Mouse (Mus musculus): ENCODE results near the gene Ffar1.

The Ffar1 gene

DNA sequence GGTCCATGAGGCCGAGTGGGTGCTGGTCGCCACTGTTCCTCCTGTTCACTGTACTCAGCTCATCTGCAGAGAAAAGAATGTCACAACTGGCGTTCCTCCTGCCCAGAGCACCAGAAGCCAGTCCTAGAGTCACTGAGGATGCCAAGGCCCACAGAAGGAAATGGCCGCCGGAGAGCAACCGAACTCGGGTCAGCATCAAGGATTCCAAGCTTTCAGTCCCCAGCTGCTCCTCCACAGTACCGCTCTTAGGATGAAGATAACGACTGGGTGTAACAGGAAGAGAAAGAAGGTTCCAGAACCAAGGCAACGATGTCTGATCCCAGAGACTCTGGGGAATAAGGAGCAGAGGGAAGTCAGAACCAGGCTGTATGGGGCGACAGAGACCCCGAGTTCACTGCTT is at the start of gene Ffar1:
Gene Ffar1, minus strand, starts transcription at position 101 of the 400 bp plus-strand sequence.
- no peak for DNase-seq (ENCODE audit: extremely low read depth, low read depth)

DNA sequence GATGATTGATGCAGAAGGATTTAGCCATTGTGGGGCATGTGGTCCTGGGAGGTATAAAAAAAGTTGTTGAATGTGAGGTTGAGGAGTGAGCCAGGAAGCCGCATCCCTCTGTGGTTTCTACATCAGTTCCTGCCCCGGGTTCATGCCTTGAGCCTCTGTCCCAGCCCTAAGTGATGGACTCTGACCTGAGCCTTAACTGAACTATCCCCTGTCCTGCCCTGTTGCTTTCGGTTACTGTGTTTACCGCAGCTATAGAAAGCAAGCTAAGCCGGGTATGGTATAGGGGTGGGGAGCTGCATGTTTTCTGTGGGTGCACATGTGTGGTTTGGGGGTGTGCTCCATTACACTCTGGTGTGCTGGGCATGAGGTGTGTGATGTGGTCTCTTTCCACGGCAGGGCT is 48.4 kb upstream of the Ffar1 start:
- DNase-seq (ENCODE audit: extremely low read depth, low read depth) = no peak

DNA sequence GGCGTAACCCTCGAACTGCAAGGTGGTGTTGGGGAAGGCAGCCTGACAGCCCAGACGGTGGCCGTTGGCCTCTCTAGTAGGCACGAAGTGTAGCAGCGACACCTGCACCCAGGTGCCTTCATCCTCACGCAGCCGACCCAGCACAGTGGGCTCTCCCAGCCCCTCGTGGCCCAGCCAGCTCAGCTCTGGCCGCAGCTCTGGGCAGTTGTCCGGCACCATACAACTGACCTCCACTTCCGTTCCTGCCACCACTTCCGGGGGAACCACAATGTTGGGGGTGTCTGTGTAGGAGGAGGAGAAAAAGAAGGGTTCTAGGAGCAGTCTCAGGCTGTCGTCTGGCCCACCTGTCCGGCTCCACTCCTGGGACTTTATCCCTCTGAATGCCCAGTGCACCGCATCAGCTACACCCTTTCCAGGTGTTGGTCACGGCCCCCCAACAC is 47.6 kb upstream of the Ffar1 start:
- no peak for DNase-seq (ENCODE audit: extremely low read depth, low read depth)

DNA sequence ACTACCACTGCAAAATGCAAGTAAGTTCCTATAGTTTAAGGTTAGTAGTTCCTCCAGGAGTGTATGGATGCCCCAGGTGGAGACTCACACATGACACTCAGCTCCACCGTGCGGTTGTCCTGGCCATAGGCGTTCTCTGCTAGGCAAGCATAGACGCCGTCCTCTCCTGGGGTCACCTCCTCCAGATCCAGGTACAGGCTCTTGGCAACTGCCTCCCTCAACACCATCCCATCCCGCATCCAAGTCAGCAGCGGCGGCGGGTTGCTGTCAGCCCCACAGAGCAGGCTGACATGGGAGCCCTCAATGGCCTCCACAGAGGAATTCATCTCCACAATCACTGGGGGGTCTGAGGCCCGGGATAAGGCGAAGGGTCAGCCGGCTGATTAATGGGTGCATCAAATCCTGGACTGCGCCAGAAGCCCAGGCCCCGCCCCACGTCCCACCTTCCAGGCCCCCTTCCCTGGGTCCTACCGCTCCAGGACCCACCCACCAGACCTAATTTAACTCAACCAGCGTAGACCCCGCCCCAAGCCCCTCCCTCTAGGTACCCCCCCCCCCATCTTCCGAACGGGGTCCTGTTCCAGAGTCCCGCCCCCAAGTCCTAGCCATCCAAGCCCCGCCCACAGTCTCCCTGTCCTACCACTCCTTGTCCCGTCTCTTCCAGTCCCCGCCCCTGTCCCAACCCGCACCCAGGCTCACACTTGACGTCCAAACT is 47.1 kb upstream of the Ffar1 start:
- peak; percentile 22 for DNase-seq (ENCODE audit: extremely low read depth, low read depth)

DNA sequence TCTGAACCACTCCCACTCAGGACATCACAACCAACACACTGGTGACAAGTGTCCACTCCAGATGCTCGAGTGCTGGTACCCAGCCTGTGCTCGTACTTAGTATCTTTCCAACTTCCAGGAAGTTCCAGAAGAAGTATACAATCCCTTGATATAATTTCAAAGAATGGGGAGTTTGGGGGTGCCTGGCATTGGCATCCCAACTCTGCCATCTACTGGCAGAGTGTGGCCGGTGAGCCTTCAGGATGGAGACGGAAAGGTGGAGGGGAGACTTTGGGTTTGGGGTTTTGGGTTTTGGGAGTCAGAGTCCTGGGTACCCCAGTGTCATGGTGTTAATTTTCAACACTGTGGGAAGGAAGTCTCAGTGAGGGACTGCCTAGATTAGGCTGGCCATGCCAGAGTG is 42.7 kb upstream of the Ffar1 start:
- DNase-seq (ENCODE audit: extremely low read depth, low read depth) = no peak

DNA sequence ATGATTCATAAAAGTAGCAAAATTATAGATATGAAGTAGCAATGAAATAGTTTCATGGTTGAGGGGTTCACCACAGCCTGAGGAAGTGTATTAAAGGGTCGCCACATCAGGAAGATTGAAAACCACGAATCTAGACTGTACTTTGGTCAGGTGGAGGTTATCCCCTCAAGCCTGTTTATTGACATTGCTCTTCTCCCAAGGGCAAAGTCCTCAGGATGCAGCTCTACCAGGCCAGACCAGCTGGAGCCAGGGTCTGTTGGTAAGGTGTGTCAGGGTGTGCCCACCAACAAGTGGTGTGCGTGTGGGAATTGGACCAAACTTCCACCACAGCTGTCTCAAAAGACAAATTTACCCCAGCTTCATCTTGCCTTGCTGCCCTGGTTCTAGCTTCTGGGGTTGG is 33.9 kb upstream of the Ffar1 start:
- no peak for DNase-seq (ENCODE audit: extremely low read depth, low read depth)

DNA sequence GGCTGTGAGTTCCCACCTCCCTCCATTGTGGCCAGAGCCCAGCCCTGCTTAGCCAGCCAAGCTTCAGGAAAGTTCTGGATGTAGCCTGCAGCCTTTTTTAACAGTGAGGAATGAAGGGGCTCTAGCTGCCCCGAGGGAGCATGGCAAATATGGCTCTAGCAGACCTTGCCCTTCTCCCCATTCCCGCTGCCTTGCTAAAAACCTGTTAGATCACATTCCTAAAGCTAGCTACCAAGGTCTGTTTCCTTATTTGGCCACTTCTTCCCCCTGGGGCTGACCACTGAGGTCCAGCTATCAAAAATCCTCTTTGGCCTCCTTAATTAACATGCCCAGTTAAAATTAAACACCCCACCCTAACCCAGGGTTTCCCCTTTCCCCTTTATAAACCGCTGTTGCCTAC is 31.2 kb upstream of the Ffar1 start:
- no peak for DNase-seq (ENCODE audit: extremely low read depth, low read depth)

DNA sequence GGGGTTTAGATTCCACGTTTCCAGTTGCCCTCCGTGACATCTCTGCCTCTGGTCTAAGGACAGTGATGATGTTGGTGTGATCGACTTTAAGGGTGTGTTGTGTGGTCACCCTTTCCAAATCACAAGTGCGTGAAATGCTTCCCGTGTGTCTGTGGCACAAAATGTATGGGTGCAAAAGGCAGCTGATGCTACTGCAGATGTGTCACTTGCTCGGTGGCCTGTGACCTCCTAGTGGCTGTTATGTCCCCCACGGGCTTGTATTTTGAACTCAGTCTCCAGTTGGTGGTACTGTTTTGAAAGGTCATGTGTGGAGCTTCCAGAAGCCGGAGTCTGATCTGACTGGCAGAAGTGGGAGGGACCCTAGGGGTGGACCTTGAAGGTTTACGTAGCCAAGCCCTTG is 30.4 kb upstream of the Ffar1 start:
- no peak for DNase-seq (ENCODE audit: extremely low read depth, low read depth)

DNA sequence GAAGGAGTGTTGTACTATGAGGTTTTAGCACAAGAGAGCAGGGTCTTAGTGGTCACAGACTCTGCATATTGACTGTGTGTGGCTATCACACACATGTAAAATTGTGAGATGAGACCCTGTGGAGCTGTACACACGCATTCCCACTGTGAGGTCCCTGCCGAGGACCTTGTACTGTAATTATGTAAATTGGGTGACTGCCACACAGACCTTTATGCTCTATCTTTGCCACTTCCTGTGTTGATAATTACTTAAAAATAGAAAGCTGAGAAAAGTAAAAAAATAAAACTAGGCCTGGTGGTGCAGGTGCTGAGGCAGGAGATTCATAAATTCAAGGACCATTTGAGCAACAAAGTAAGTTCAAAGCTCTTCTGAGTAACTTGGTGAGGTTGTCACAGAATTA is 29.3 kb upstream of the Ffar1 start:
- DNase-seq (ENCODE audit: extremely low read depth, low read depth) = no peak

DNA sequence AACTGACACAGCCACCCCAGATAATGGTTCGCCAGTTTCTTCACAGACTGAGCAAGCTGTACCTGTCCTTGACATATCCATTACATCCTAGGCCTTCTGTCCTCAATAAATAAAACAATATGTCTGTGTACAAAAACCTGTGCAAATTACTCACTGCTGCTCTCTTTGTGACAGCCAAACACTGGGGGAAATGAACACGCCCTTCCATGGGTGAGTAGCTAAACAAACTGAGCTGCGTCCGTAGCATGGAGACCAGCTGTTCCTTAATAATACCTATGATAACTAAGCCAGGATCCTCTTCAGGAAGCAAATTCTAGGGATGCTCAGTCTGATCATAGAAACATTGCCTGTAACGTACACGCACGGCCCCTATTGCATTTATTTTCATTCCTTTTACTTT is 27.4 kb upstream of the Ffar1 start:
- no peak for DNase-seq (ENCODE audit: extremely low read depth, low read depth)

DNA sequence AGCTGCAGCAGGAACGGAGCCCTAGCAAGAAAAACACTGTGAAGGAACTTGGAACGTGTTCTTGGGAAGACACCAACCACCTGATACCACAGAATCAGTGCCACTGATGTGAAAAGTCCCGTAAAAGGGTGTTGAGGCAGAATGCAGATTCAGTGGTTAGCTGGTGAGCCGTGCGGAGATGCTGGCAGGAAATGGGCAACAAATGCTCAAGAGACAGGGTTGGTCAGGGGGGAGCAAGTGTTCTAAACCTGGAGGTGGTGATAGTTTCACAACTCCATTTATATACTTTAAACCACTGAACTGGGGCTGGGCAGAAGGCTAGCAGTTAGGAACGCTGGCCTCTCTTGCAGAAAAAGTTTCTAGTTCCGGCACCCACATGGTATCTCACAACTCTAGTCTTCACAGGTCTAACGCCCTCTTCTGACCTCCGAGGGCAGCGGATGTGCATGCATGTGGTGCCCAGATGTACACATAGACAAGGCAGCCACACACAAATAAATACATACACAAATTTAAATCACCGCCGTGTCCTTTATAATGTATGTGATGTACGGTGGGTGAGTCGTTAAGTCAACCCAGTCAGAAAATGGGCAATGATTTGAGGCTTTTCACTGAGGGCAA is 26.3 kb upstream of the Ffar1 start:
- DNase-seq (ENCODE audit: extremely low read depth, low read depth) = no peak

DNA sequence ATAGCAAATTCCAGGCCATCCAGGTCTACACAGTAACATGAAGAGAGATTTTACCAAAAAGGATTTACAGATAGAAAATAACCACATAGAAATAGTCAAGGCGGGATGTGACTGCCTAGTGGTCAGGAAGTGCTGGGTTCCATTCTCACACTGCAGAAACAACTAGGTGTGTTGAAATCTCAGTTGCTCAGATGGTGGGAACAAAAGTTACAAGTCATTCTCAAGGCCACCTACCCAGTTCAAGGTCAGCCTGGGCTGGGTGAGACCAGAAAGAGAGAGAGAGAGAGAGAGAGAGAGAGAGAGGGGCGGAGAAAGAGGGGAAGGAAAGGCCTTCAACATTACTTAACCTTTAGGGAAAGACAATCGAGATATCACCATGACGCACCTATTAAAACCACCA is 25.5 kb upstream of the Ffar1 start:
- DNase-seq (ENCODE audit: extremely low read depth, low read depth) = no peak

DNA sequence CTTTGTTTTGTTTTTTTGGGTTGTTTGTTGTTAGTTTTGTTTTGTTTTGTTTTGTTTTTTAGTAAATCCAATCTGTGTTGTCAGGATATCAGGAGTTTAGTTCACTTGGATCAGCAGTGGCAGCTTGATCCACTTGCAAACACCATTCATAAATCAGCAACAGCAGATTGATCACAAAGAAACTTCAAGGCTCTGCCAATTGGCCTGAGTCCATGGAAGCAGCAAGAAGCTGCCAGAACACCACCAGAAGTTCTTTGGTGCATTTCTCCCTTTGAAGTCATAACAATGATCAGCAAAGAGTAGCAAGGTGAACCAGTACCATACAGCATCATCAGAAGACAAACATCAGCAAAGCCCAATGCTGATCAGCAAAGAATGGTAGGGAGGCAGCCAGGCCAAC is 22.7 kb upstream of the Ffar1 start:
- no peak for DNase-seq (ENCODE audit: extremely low read depth, low read depth)

DNA sequence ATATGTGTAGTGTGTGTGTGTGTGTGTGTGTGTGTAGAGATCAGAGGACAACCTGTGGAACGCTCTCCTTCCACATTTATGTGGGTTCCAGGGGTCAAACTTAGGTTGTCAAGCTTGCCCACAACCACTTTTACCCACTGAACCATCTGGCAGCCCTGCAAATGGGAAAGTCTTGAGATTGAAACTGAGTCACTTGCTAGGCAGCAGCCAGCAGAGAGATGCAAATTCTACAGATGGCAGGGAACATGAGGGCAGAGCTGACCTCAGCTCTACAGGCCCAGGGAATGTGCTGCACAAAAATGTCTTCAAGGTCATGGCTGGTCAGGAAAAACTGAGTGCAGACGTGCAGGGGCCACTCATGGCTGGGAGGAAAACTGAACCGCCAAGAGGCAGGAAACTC is 20.0 kb upstream of the Ffar1 start:
- no peak for DNase-seq (ENCODE audit: extremely low read depth, low read depth)

DNA sequence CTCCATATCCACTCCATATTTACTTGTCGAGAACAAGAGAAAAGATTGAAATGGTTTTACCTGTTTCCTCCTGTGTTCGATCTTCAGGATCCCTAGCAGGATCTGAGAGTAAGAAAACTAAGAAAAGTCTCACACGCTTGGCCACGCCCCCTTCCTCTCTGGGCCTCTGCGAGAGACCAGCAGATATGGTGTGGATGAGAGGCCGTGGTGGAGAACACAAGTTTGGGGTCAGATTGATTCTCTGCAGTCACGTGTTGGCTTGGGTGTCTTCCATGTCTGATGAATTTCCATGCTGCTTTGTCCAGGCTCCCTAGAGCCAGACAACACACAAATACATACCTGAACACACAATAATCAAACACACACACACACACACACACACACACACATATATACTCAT is 18.8 kb upstream of the Ffar1 start, which contains the start of gene Cd22:
Gene Cd22, minus strand, starts transcription at position 167 of the 400 bp plus-strand sequence.
- DNase-seq (ENCODE audit: extremely low read depth, low read depth) = peak; percentile 36

DNA sequence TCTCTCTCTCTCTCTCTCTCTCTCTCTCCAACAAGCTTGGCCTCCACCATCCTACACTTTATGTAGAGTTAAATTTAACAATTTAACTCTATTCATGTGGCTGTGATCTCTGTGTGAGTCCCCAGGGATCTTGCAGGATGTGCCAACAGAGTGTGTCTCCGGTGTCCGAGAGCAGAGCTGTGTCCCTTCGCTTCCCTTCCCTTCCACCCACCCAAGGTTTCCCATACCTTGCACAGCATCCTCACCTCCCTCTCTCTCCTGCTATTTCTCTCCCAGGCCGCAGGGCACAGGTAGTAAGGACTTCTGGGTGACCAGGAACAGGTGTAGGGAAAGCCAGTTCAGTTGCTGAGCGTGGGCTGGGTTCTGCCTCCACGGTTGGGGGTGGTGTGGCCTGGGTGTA is 17.6 kb upstream of the Ffar1 start:
- DNase-seq (ENCODE audit: extremely low read depth, low read depth) = no peak

DNA sequence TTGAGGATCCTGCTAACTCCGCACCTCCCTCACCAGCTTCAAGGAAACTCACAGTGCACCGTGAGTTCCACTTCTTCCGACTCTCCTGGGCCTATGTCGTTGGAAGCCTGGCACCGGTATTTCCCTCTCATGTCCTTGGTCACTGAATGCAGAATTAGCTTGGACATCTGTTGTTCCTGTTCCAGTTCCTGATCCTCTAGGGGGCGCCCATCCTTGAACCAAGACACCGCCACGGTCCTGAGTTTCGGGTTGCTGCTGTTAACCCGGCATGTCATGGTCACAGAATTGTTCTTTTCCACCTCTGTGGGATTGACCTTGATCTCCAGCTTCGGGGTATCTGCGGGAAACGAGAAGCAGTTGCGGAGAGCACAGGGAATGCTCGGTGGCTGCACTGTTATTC is 11.7 kb upstream of the Ffar1 start:
- peak; percentile 40 for DNase-seq (ENCODE audit: extremely low read depth, low read depth)

DNA sequence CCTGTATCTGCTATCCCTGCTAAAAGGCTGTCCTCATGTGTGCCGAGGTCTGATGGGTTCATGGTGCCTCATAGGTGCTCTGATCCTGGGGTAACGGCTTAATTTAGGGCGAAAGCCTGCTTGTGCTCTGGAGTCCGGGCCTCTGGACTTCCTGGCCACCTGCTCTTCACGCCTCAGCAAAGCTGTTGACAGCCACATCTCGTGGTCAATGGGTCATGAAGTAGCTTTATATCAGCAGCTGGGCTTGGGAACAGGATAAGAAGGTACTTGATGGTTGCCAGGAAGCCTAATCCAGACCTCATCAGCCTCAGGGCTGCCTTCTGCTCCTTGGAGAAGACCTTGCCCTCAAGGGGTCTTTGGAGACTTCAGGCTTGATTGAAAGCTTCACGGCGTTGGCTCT is 2.0 kb upstream of the Ffar1 start:
- no peak for DNase-seq (ENCODE audit: extremely low read depth, low read depth)

DNA sequence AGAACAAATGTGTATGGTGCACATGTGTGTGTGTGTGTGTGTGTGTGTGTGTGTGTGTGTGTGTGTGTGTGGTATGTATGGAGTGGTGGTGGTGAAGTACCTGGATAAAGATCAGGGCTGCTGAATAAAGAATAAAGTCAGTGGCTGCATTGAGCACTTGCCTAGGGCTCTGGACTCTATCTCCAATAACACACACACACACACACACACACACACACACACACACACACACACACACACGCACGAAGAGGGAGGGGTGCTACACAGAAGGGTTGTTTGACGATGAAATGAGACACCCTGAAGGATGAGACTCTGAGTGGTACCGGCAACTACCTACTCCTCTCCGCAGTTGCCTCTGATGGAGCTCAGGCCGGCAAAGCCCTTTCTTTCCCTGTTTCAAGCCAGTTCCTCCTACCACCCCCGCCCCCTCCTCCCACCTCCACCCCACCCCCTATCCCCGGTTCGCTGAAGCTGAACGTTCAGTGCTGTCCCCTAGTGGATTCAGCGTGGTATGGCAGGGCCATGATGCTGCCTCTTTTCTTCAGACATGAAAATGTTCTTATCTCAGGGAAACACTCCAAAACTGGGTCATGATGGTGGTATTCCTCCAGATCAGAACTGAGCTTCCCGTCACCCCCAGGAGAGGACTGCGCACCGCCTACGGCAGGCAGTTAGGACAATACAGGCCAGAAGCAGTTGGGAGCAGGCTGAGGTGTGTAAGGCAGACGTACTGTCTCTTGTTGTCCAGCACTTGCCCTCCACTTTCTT is 1.5 kb downstream of the Ffar1 start:
- peak; percentile 81 for DNase-seq (ENCODE audit: extremely low read depth, low read depth)

DNA sequence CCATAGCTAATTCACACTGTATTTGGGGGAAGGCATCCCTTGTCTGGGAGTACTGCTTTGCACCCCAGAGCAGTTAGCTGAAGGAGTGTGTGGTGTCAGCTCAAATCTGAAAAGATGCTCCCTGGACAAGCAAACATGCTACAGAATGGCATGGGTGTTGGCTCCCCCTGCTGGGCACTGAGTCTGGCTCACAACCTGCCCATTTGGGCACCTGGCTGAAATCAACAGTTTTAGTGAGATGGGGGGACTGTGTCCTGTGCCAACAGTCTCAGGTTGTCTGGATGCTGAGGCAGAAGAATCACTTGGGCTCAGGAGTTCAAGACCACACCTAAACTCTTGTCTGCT is 2.1 kb downstream of the Ffar1 start:
- peak; percentile 56 for DNase-seq (ENCODE audit: extremely low read depth, low read depth)

DNA sequence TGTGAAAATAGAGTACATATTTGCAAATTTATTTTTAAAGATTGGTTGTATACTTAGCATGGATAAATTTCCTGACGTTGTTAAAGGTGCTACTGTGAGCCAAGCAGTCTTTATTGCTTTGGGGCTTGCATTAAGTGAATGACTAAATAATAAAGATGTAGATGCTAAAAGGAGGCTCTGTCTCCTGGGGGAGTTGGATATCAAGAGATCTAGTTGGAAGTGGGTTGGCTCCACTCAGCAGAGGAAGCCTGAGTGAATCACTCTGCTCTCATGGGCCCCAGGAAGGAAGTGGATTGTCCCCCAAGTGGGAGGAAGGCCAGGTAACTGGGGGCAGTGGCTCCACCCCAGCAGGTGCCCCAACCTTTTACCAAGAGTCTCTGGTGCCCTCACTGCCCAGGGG is 3.6 kb downstream of the Ffar1 start:
- DNase-seq (ENCODE audit: extremely low read depth, low read depth) = no peak

DNA sequence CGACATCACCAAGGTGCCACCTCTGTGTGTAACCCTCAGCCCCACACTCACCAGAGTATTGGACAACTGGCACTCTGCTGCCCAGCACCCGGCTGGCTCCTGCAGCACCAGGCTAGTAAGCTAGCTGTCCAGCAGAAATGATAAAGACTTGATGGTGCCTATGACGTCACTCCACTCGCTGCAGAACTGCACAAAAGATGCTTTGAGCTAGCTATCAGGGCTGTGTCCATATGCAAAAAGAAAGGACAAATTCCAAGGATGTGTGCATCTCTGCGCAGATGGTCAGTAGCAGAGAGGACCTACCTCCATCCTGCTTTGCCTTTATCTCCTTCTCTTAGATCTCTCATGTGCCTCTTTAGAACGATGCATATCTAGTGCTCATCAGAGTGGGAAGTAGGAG is 5.3 kb downstream of the Ffar1 start, which contains the start of gene Ffar3:
Gene Ffar3, minus strand, starts transcription at position 101 of the 400 bp plus-strand sequence.
- no peak for DNase-seq (ENCODE audit: extremely low read depth, low read depth)

DNA sequence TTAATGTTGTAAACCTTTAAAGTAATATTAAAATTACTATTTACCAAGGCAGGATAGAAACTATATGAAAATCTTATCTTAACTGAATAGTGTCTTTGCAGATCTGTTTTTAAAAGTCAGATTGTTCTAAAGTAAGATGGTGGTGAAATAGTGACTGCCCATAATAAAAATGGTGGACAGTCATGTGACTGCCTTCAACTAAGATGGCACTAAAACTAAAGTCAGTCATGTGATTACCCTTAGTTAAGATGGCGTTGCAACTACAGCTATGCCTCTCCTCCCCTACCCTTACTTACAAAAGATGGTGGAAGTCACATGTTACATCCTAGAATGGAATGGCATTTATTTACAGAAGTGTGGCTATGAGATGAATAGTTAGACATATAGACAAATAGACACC is 9.9 kb downstream of the Ffar1 start:
- no peak for DNase-seq (ENCODE audit: extremely low read depth, low read depth)

All from MEL-GATA-1-ER (cell line).